Mouse (Mus musculus) testis, adult 2 months (tissue): ENCODE results near the gene Hspb9.

Source experiments
- CTCF ChIP-seq: fragments of 200-500 bp; IDR thresholded peaks from 2 replicates; pipeline ENCODE4 v1.5.1; 2012; ENCODE audit warnings: low read depth, mild to moderate bottlenecking, inconsistent platforms, low read length, moderate library complexity; ENCODE audit not compliant: control insufficient read depth, insufficient read depth, insufficient replicate concordance
- POLR2A ChIP-seq: fragments of 200-500 bp; IDR thresholded peaks from 2 replicates; pipeline ENCODE4 v1.6.1; 2012; ENCODE audit warnings: low read depth, mild to moderate bottlenecking, inconsistent platforms, low read length, moderate library complexity; ENCODE audit not compliant: control insufficient read depth

DNA sequence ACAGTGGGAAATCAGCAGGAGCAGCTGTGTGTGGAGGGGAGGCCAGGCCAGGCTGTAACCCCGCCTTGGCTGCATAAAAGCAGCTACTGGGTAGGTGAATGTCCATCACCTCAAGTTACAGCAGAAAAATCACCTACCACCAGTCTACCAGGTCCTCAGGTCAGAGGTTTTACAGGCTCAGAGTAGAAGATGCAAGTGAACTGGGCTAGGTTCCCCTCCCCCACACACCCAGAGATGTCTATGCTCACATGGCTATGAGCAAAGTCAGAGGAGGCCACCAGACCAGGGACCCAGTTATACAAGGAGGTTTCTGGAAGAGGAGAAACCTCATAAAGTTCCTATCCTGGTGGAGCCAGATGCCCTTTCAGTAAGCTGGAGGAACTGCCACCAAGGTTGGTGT lies 42.6 kb upstream of the Hspb9 start:
- TF ChIP-seq CTCF (no peak), POLR2A (no peak)
